Mouse (Mus musculus) MEL (cell line): ENCODE results near the gene Lypla2. TPM values are rescaled to one million over a fixed set of nuclear protein-coding genes. Genes with fewer than 3 reads are reported as not detected.

Experiments
- DNase-seq: peaks from one replicate; pipeline ENCODE4 v3.0.0; 2011; ENCODE audit warnings: low read depth, low spot score
- H3K27ac ChIP-seq: 2 replicates; pipeline ENCODE4 v1.5.1; 2012; ENCODE audit warnings: low read depth, mild to moderate bottlenecking, control low read depth, low read length, moderate library complexity; ENCODE audit not compliant: control insufficient read depth
- H3K27me3 ChIP-seq, 2 experiments: fragments of 150-350 bp in 1 of 2; sonication (generic) in 1 of 2; 2 replicates each; pipeline ENCODE4 v1.6.1; 2012; ENCODE audit warnings: low read length in 2 of 2, mild to moderate bottlenecking in 2 of 2, improper control_type of control experiment in 1 of 2, moderate library complexity in 1 of 2; ENCODE audit not compliant: insufficient read depth in 2 of 2, control insufficient read depth in 1 of 2
- H3K36me3 ChIP-seq, 2 experiments: 2 replicates each; pipeline ENCODE4 v1.6.1; 2012 to 2014; ENCODE audit warnings: low read length in 2 of 2, improper control_type of control experiment in 1 of 2, inconsistent platforms in 1 of 2, mild to moderate bottlenecking in 1 of 2; ENCODE audit not compliant: insufficient read depth in 2 of 2, control insufficient read depth in 1 of 2
- H3K4me1 ChIP-seq, 2 experiments: fragments of 150-350 bp in 1 of 2; sonication (generic) in 1 of 2; 2 replicates each; pipeline ENCODE4 v1.6.1; 2012; ENCODE audit warnings: low read length in 2 of 2, improper control_type of control experiment in 1 of 2, mild to moderate bottlenecking in 1 of 2; ENCODE audit not compliant: insufficient read depth in 2 of 2, control insufficient read depth in 1 of 2
- H3K4me3 ChIP-seq, 2 experiments: fragments of 150-350 bp in 1 of 2; sonication (generic) in 1 of 2; 2 replicates each; pipeline ENCODE4 v1.5.1; 2012; ENCODE audit warnings: low read depth in 2 of 2, low read length in 2 of 2, mild to moderate bottlenecking in 2 of 2, moderate library complexity in 2 of 2, control low read depth in 1 of 2, improper control_type of control experiment in 1 of 2; ENCODE audit not compliant: control insufficient read depth in 1 of 2, insufficient read depth in 1 of 2
- H3K79me2 ChIP-seq: 2 replicates; pipeline ENCODE4 v1.6.1; 2012; ENCODE audit warnings: mild to moderate bottlenecking, low read length, moderate library complexity; ENCODE audit not compliant: control insufficient read depth, poor library complexity, insufficient read depth
- H3K9ac ChIP-seq: 2 replicates; pipeline ENCODE4 v1.6.1; 2012; ENCODE audit warnings: low read depth, mild to moderate bottlenecking, control low read depth, low read length, moderate library complexity; ENCODE audit not compliant: control insufficient read depth, poor library complexity, severe bottlenecking
- H3K9me3 ChIP-seq: fragments of 150-350 bp; sonication (generic); replicated peaks from 2 replicates; pipeline ENCODE4 v1.6.1; 2012; ENCODE audit warnings: mild to moderate bottlenecking, low read length, improper control_type of control experiment, moderate library complexity; ENCODE audit not compliant: insufficient read depth
- CHD1 ChIP-seq: IDR thresholded peaks from 2 replicates; pipeline ENCODE4 v1.6.1; 2012; ENCODE audit warnings: low read depth, mild to moderate bottlenecking, inconsistent platforms, low read length, improper control_type of control experiment
- ELF1 ChIP-seq: IDR thresholded peaks from 2 replicates; pipeline ENCODE4 v1.6.1; 2014; ENCODE audit warnings: low read depth, mild to moderate bottlenecking, inconsistent platforms, low read length, improper control_type of control experiment, moderate library complexity
- EP300 ChIP-seq, 2 experiments: IDR thresholded peaks; 2 replicates each; pipeline ENCODE4 v1.6.1; 2011; ENCODE audit warnings: improper control_type of control experiment in 2 of 2, low read length in 2 of 2, low read depth in 1 of 2, mild to moderate bottlenecking in 1 of 2
- GABPA ChIP-seq: IDR thresholded peaks from 2 replicates; pipeline ENCODE4 v1.6.1; 2012; ENCODE audit warnings: low read depth, mild to moderate bottlenecking, inconsistent platforms, low read length, improper control_type of control experiment, moderate library complexity
- MAZ ChIP-seq: IDR thresholded peaks from 2 replicates; pipeline ENCODE4 v1.6.1; 2012; ENCODE audit warnings: low read depth, mild to moderate bottlenecking, inconsistent platforms, low read length, improper control_type of control experiment
- MXI1 ChIP-seq: IDR thresholded peaks from 2 replicates; pipeline ENCODE4 v1.6.1; 2011; ENCODE audit warnings: mild to moderate bottlenecking, low read depth, low read length, improper control_type of control experiment
- NELFE ChIP-seq: IDR thresholded peaks from 2 replicates; pipeline ENCODE4 v1.6.1; 2011; ENCODE audit warnings: low read depth, low read length, improper control_type of control experiment
- POLR2A ChIP-seq, 2 experiments: IDR thresholded peaks; 2 replicates each; pipeline ENCODE4 v1.6.1; 2011 to 2012; ENCODE audit warnings: low read length in 2 of 2, mild to moderate bottlenecking in 2 of 2, control low read depth in 1 of 2, improper control_type of control experiment in 1 of 2, low read depth in 1 of 2, moderate library complexity in 1 of 2; ENCODE audit not compliant: control insufficient read depth in 1 of 2, insufficient read depth in 1 of 2, poor library complexity in 1 of 2
- SIN3A ChIP-seq: IDR thresholded peaks from 2 replicates; pipeline ENCODE4 v1.6.1; 2012; ENCODE audit warnings: low read length, improper control_type of control experiment, inconsistent platforms
- SMC3 ChIP-seq: IDR thresholded peaks from 2 replicates; pipeline ENCODE4 v1.6.1; 2011; ENCODE audit warnings: low read depth, low read length, improper control_type of control experiment
- TAL1 ChIP-seq: IDR thresholded peaks from 2 replicates; pipeline ENCODE4 v1.6.1; 2012; ENCODE audit warnings: mild to moderate bottlenecking, inconsistent platforms, low read length, moderate library complexity, mixed read lengths
- TBP ChIP-seq: IDR thresholded peaks from 2 replicates; pipeline ENCODE4 v1.8.0; 2011; ENCODE audit warnings: low read depth, low read length, improper control_type of control experiment
- TCF12 ChIP-seq: IDR thresholded peaks from 2 replicates; pipeline ENCODE4 v1.6.1; 2014; ENCODE audit warnings: low read depth, mild to moderate bottlenecking, inconsistent platforms, low read length, improper control_type of control experiment, moderate library complexity
- USF1 ChIP-seq: IDR thresholded peaks from 2 replicates; pipeline ENCODE4 v1.6.1; 2014; ENCODE audit warnings: low read depth, mild to moderate bottlenecking, inconsistent platforms, low read length, improper control_type of control experiment, moderate library complexity
- polyA plus RNA-seq, 2 experiments: library from polyadenylated mRNA; stranded (reverse) in 1 of 2; unstranded in 1 of 2; fragments of >175 nt in 1 of 2; fragments of >200 nt in 1 of 2; gene quantifications; 2 replicates each; pipeline versions ENCODE4 v1.2.1 to v1.2.4; 2012; ENCODE audit warnings: low replicate concordance in 2 of 2, low read depth in 1 of 2; ENCODE audit not compliant: insufficient read length in 2 of 2, insufficient read depth in 1 of 2, missing spikeins in 1 of 2
- total RNA-seq: library from RNA; depleted of rRNA; stranded (reverse); fragments of 300-350 nt; gene quantifications from 2 replicates; pipeline ENCODE4 v1.2.3, GENCODE M21; 2012

Gene Lypla2
- total and polyA plus RNA-seq, 3 experiments: 65.1 to 95.6 TPM; not detected in 1

- no peak for TF ChIP-seq SMC3
- TF ChIP-seq EP300 (IDR thresholded peaks at IDR 0.05; ENCODE audit: low read depth in 1 of 2, low read length in 2 of 2): 0 out of 4 replicates have a peak, but pooled peaks of 1 of the 2 experiments have one; percentile 11
- TF ChIP-seq, all 39 proteins: peak for 17
Measured at GRCm38 (mm10) chr4:136021549-136022047, 49.2 kb upstream of the Lypla2 start, which contains the start of gene Eloa (continued).

- no peaks in the 10 kb centered on the region for H3K27me3 ChIP-seq
- TF ChIP-seq NELFE: no peak
- 0 out of 2 replicates have a peak, but pooled peaks have one; percentile 59 for TF ChIP-seq MXI1
- TF ChIP-seq POLR2A (IDR thresholded peaks at IDR 0.05; ENCODE audit: control insufficient read depth in 1 of 2, insufficient read depth in 1 of 2, low read depth in 1 of 2, low read length in 2 of 2, poor library complexity in 1 of 2): 0 out of 4 replicates have a peak, but pooled peaks of 1 of the 2 experiments have one; percentile 25
- 0 out of 2 replicates have a peak, but pooled peaks have one; percentile 56 for TF ChIP-seq CHD1
- no peak for TF ChIP-seq MAZ
- peak; percentile 61 for TF ChIP-seq SIN3A
- TF ChIP-seq USF1: no peak
- TF ChIP-seq TCF12: no peak
- 0 out of 2 replicates have a peak, but pooled peaks have one; percentile 46 for TF ChIP-seq TBP
- TF ChIP-seq ELF1: no peak
- TF ChIP-seq, all 39 proteins: peak for 5
- peaks cover 48% of the 10 kb centered on the region for H3K79me2 ChIP-seq
- peaks cover 0 to 18% of the 10 kb centered on the region in 2 experiments; a peak in 3 of 4 replicates for H3K36me3 ChIP-seq
- H3K4me1 ChIP-seq: peaks cover 9 to 10% of the 10 kb centered on the region in 2 experiments
- peak overlapping the region; percentile 32 for H3K27ac ChIP-seq
- peak; percentile 82 for DNase-seq
- H3K4me3 ChIP-seq: peak overlapping the region; percentile 87 to 99
- H3K9me3 ChIP-seq: no peaks in the 10 kb centered on the region
- H3K9ac ChIP-seq: peak overlapping the region; percentile 86
Measured at GRCm38 (mm10) chr4:136020743-136021548, 48.5 kb upstream of the Lypla2 start.

- H3K27ac ChIP-seq: no peak overlapping the region
- H3K9me3 ChIP-seq: no peaks in the 10 kb centered on the region
- no peak overlapping the region for H3K4me3 ChIP-seq
- H3K27me3 ChIP-seq: no peaks in the 10 kb centered on the region
- DNase-seq: no peak
- no peak overlapping the region for H3K9ac ChIP-seq
- peaks cover 17 to 18% of the 10 kb centered on the region in 2 experiments for H3K36me3 ChIP-seq
- H3K4me1 ChIP-seq: peaks cover 9 to 10% of the 10 kb centered on the region in 2 experiments
- no peak for TF ChIP-seq TBP
- no peak for TF ChIP-seq EP300 (IDR thresholded peaks at IDR 0.05; ENCODE audit: low read depth in 1 of 2, low read length in 2 of 2)
- TF ChIP-seq GABPA: no peak
- TF ChIP-seq TAL1: no peak
- peaks cover 58% of the 10 kb centered on the region for H3K79me2 ChIP-seq
Measured at GRCm38 (mm10) chr4:136016059-136016602, 43.7 kb upstream of the Lypla2 start.
